Mouse (Mus musculus): ENCODE measurements around the gene Slc25a27. TPM values are rescaled to one million over a fixed set of nuclear protein-coding genes. Genes with fewer than 3 reads are reported as not detected.

The Slc25a27 gene
- polyA plus RNA-seq, 1 experiment from 2014 or later = 16.0 TPM

DNA sequence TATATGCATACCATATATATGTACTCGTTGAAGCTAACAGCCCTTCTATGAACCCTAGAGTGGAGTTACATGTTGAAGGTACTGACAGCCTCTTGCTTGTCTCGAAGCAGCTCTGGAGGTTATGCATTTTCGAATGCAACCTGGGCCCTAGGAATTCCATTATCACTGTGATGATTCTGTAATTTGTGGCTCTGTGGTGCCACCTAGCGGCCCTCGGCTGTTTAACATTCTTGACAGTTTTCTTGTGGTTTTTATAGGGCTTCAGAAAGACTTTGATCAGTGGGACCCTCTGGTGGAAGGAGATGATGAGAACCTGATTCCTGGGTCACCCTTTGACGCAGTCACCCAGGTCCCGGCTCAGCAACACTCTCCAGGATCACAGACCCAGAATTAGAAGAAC is 55.4 kb downstream of the Slc25a27 start:
- Histone ChIP-seq H3K9ac (no peak overlapping the region), H3K9me3 (ENCODE audit: low read depth, low read length) (no peaks in the 10 kb centered on the region), H3K36me3 (ENCODE audit: insufficient read depth) (no peaks in the 10 kb centered on the region), H3K4me3 (ENCODE audit: low read depth, low read length) (no peak overlapping the region), H3K4me1 (ENCODE audit: insufficient read depth) (no peaks in the 10 kb centered on the region), H3K27ac (ENCODE audit: low read depth) (no peak overlapping the region), H3K27me3 (ENCODE audit: insufficient read depth, low read length) (no peaks in the 10 kb centered on the region), H3K4me2 (no peak overlapping the region)
- 19% methylated on average over 7 of the region's 7 CpGs for WGBS
- ATAC-seq (ENCODE audit: insufficient read depth) = no peak; the same call in 1 of the 2 replicates
- TF ChIP-seq CTCF (IDR thresholded peaks at IDR 0.05; ENCODE audit: low read depth) = peak; percentile 84
- DNase-seq = peak; percentile 91

DNA sequence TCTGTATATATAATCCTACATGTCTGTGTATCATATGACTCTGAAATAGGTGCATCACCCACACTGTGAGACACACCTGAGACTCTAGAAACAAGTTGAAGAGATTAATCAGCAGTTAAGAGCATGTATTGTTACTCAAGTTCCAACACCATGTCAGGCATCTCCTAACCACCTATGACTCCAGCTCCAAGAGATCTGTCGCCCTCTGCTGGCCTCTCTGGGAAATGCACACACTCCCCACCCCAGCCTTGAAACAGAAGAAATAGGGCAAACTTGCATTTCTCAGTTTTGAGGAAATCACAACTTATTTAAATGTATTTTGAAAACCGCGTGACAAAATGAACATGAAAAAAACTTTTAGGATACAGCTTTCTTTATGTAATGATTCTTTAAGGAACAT is 60.3 kb downstream of the Slc25a27 start:
- Histone ChIP-seq H3K4me1 (ENCODE audit: insufficient read depth) (no peaks in the 10 kb centered on the region), H3K4me2 (no peak overlapping the region), H3K4me3 (ENCODE audit: low read depth, low read length) (no peak overlapping the region), H3K9me3 (ENCODE audit: low read depth, low read length) (no peaks in the 10 kb centered on the region), H3K27ac (ENCODE audit: low read depth) (no peak overlapping the region), H3K9ac (no peak overlapping the region), H3K27me3 (ENCODE audit: insufficient read depth, low read length) (no peaks in the 10 kb centered on the region), H3K36me3 (ENCODE audit: insufficient read depth) (no peaks in the 10 kb centered on the region)
- peak; percentile 93 for TF ChIP-seq CTCF (IDR thresholded peaks at IDR 0.05; ENCODE audit: low read depth)
- DNase-seq = peak; percentile 85
- no peak for ATAC-seq (ENCODE audit: insufficient read depth)
- 11% methylated on average over 3 of the region's 3 CpGs for WGBS

DNA sequence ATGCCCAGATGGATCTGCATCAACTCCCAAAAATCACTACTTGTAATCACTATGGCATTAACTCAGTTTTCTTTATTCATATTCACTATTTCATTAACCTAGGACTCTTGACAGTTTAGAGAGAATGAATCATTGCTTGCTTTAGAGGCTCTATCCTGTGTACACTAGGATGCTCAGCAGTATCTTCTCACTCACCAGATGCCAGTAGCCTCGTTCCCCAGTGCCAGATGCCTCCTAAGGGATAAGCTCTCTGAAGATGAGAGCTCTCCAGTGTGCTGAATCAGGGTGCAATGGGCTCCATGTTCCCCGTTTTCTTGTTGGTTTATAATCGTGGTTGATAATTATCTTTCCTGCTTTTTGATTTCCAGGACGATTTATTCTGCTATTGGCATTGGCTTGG is 68.3 kb downstream of the Slc25a27 start:
- no peaks in the 10 kb centered on the region for H3K27me3 ChIP-seq (ENCODE audit: insufficient read depth, low read length)
- H3K4me1 ChIP-seq (ENCODE audit: insufficient read depth) = no peaks in the 10 kb centered on the region
- no peak overlapping the region for H3K4me3 ChIP-seq (ENCODE audit: low read depth, low read length)
- no peak overlapping the region for H3K27ac ChIP-seq (ENCODE audit: low read depth)
- no peaks in the 10 kb centered on the region for H3K36me3 ChIP-seq (ENCODE audit: insufficient read depth)
- ATAC-seq (ENCODE audit: insufficient read depth) = no peak
- no peak overlapping the region for H3K4me2 ChIP-seq
- peak; percentile 25 for DNase-seq
- H3K9me3 ChIP-seq (ENCODE audit: low read depth, low read length) = no peaks in the 10 kb centered on the region
- no peak overlapping the region for H3K9ac ChIP-seq
- no peak for TF ChIP-seq CTCF (IDR thresholded peaks at IDR 0.05; ENCODE audit: low read depth)
- WGBS = 48% methylated on average over 4 of the region's 4 CpGs

DNA sequence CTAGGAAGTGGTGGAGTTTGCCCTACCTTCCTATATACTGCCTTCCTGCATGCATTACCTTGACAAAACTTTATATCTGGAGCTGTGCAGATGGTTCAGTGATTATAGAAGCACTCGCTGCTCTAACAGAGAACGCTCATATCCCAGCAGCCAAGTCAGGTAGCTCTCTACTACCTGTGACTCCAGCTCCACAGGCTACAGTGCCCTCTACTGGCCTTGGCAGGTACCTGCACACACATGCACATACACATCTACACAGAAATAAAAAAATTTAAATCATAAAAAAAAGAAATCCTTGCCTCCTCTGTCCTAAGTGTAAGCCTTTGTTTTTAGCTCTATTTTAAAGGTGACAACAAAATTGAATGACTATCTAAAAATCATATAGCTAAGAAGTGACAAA is 69.3 kb downstream of the Slc25a27 start:
- Histone ChIP-seq H3K27ac (ENCODE audit: low read depth) (no peak overlapping the region), H3K27me3 (ENCODE audit: insufficient read depth, low read length) (no peaks in the 10 kb centered on the region), H3K36me3 (ENCODE audit: insufficient read depth) (no peaks in the 10 kb centered on the region), H3K4me1 (ENCODE audit: insufficient read depth) (no peaks in the 10 kb centered on the region), H3K4me2 (no peak overlapping the region), H3K4me3 (ENCODE audit: low read depth, low read length) (no peak overlapping the region), H3K9me3 (ENCODE audit: low read depth, low read length) (no peaks in the 10 kb centered on the region), H3K9ac (no peak overlapping the region)
- no peak for DNase-seq
- 96% methylated on average over 2 of the region's 2 CpGs for WGBS
- ATAC-seq (ENCODE audit: insufficient read depth) = no peak
- TF ChIP-seq CTCF (IDR thresholded peaks at IDR 0.05; ENCODE audit: low read depth) = peak; percentile 30; the same call in 1 of the 2 replicates

DNA sequence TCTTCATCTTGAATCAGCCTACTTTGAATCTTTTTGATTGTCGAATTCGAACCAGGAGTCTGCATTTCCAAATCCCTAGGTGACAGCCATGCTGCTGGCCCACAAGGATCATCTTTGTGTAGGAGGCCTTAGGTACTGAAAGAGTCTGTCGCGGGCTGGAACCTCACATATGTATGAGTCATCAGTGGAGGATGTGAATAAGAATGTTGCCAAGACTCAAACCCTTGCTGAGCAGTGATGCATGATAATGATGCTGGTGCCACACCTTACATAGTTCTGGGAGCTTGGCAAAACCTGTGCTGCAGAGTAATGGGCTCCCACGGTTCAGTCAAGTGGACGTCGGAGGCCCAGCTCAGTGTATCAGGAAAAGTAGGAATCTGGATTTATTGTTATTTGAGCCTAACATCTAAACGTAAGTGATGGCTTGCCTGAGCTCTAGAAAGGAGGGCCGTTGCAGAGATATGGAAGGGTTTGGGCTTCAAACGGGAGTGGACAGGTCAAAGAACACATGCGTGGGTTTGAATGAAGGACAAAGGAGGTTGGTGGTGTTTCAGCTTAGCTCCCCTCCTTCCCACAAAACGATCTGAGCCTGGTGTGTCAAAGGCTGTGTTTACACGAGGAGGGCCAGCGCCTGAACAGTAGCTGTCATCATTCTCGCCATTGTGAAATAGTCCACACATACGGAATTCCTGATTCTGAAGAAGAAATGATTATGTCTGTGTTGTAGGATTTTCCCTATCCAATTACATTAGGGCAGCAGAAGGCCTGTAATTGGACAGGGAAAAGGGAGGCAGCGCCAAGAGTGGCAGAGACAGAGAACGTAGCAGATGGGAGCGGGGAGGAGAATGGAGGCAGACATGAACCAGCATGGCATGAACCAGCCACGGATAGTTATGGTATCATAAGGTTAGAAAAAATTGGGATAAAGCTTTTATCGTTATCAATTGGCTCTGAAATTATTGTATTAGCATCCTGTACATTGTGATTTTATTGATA is 74.4 kb downstream of the Slc25a27 start:
- Histone ChIP-seq H3K36me3 (ENCODE audit: insufficient read depth) (no peaks in the 10 kb centered on the region), H3K9ac (no peak overlapping the region), H3K4me2 (no peak overlapping the region), H3K27me3 (ENCODE audit: insufficient read depth, low read length) (no peaks in the 10 kb centered on the region), H3K9me3 (ENCODE audit: low read depth, low read length) (no peaks in the 10 kb centered on the region), H3K4me1 (ENCODE audit: insufficient read depth) (no peaks in the 10 kb centered on the region), H3K4me3 (ENCODE audit: low read depth, low read length) (no peak overlapping the region), H3K27ac (ENCODE audit: low read depth) (no peak overlapping the region)
- no peak for TF ChIP-seq CTCF (IDR thresholded peaks at IDR 0.05; ENCODE audit: low read depth)
- WGBS = 79% methylated on average over 21 of the region's 21 CpGs
- DNase-seq = no peak
- ATAC-seq (ENCODE audit: insufficient read depth) = no peak

Other genes starting within 250 kb of the Slc25a27 start
- not detected in 2 replicates for gene Mep1a, start 164.4 kb downstream of the Slc25a27 start, polyA plus RNA-seq (2014; fragmentation: Nextera tagmentation; extraction: Ambion mirVana)
- gene Ankrd66, start 123.6 kb downstream of the Slc25a27 start, polyA plus RNA-seq (2014; fragmentation: Nextera tagmentation; extraction: Ambion mirVana) = 0.28 and 0.38 TPM in 2 replicates
- 13.9 and 14.9 TPM in 2 replicates for gene Pla2g7, start 99.1 kb downstream of the Slc25a27 start, polyA plus RNA-seq (2014; fragmentation: Nextera tagmentation; extraction: Ambion mirVana)
- 0.18 TPM in 1 of 2 replicates, not detected in the other for gene Tdrd6, start 36.9 kb downstream of the Slc25a27 start, polyA plus RNA-seq (2014; fragmentation: Nextera tagmentation; extraction: Ambion mirVana)
- gene Cyp39a1, start 211 bp upstream of the Slc25a27 start, polyA plus RNA-seq (2014; fragmentation: Nextera tagmentation; extraction: Ambion mirVana) = 30.5 and 32.2 TPM in 2 replicates
- gene Rcan2, start 134.1 kb upstream of the Slc25a27 start, polyA plus RNA-seq (2014; fragmentation: Nextera tagmentation; extraction: Ambion mirVana) = 3.7 and 4.2 TPM in 2 replicates